Mouse (Mus musculus): ENCODE data around the gene Irf2bp1.

DNA sequence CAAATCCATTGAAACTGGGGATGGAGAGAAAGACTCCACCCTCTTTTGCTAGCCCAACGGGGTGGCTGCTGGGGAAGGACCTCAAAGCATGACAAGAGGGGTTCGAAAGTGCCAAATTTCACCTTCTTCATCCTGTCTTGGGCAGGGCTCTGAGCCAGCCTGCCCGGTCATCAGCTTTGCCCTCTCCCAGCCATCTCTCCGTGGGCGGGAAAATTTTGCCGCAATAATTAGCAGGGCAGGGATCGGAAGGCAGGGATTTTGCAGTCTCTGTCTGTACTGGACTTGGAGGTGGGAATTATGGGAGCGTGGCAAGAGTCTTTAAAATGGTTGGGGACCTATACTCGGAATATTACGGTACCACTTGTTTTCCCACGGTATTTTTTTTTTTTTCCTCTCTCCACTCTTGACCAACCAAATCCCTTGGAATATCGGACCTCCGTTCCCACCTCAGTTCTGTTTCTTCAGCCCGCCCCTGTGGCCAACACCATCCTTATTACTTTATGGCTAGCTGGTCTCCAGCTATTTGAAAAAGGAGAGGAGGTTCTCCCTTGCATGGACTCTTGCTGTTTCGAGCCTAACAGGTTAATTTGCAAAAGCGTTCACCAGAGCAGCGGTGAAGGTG, 41.6 kb upstream of the Irf2bp1 start:
- TF ChIP-seq CTCF (IDR thresholded peaks at IDR 0.05; ENCODE audit: extremely low read depth, insufficient read depth, low read length), result no peak
- TF ChIP-seq POLR2A (IDR thresholded peaks at IDR 0.05; ENCODE audit: extremely low read depth, insufficient read depth, low read length), result no peak
